22 mouse cellular contexts compared by ENCODE assay signal in genomic region chr11:90783537-90783936, GRCm38 (mm10).
DNase-seq lines count a peak whose midpoint lies in the region; ATAC-seq lines count a peak whose summit lies in the region.
"Had no signal": no experiment of that assay in that cellular context is flagged by ENCODE, and none has a peak within 500 bp of the region (broad histone marks: within the 10 kb centered on the region; RNA-seq: fewer than 3 reads in every experiment).

No protein-coding gene starts in this region.

- no peaks in the 10 kb centered on the region for H3K36me3 ChIP-seq in heart, embryonic 11.5 days (ENCODE audit: control insufficient read depth, insufficient read depth, low read length)
- H3K36me3 ChIP-seq in hindbrain, embryonic 11.5 days (ENCODE audit: control insufficient read depth, insufficient read depth, low read length): no peaks in the 10 kb centered on the region
- no peaks in the 10 kb centered on the region for H3K36me3 ChIP-seq in hindbrain, embryonic 10.5 days
- H3K36me3 ChIP-seq in liver, embryonic 11.5 days (ENCODE audit: control insufficient read depth, insufficient read depth, low read length): no peaks in the 10 kb centered on the region
- no peaks in the 10 kb centered on the region for H3K36me3 ChIP-seq in liver, embryonic 15.5 days (replicated peaks)
- H3K36me3 ChIP-seq: embryonic facial prominence, embryonic 13.5 days; liver, embryonic 13.5 days; lung, embryonic 15.5 days; midbrain, embryonic 15.5 days; neural tube, embryonic 12.5 days had no signal

- no peak overlapping the region for H3K9ac ChIP-seq in heart, embryonic 11.5 days (ENCODE audit: low read depth, low read length)
- H3K9ac ChIP-seq in hindbrain, embryonic 11.5 days (ENCODE audit: low read depth, low read length): no peak overlapping the region
- no peak overlapping the region for H3K9ac ChIP-seq in liver, embryonic 11.5 days (ENCODE audit: low read depth, low read length)
- H3K9ac ChIP-seq in liver, embryonic 15.5 days: no peak overlapping the region
- H3K9ac ChIP-seq: embryonic facial prominence, embryonic 13.5 days; forebrain, postnatal 0 days; hindbrain, embryonic 14.5 days; liver, embryonic 13.5 days; lung, embryonic 15.5 days; midbrain, embryonic 15.5 days; neural tube, embryonic 12.5 days had no signal

- H3K4me3 ChIP-seq in heart, embryonic 11.5 days (ENCODE audit: low read depth, low read length): no peak overlapping the region
- no peak overlapping the region for H3K4me3 ChIP-seq in hindbrain, embryonic 11.5 days (ENCODE audit: low read depth, low read length)
- no peak overlapping the region for H3K4me3 ChIP-seq in hindbrain, embryonic 10.5 days
- H3K4me3 ChIP-seq in liver, embryonic 11.5 days (ENCODE audit: low read depth, low read length): no peak overlapping the region
- no peak overlapping the region for H3K4me3 ChIP-seq in liver, embryonic 15.5 days (replicated peaks)
- H3K4me3 ChIP-seq: embryonic facial prominence, embryonic 13.5 days; erythroblast, embryonic 14.5 days; left cerebral cortex, adult 2 months; liver, embryonic 13.5 days; lung, embryonic 15.5 days; megakaryocyte, embryonic 14.5 days; midbrain, embryonic 15.5 days; neural tube, embryonic 12.5 days had no signal

- H3K9me3 ChIP-seq in heart, embryonic 11.5 days (replicated peaks; ENCODE audit: control insufficient read depth, low read length): no peaks in the 10 kb centered on the region
- H3K9me3 ChIP-seq in hindbrain, embryonic 11.5 days (ENCODE audit: control insufficient read depth, low read length): no peaks in the 10 kb centered on the region
- no peaks in the 10 kb centered on the region for H3K9me3 ChIP-seq in hindbrain, embryonic 10.5 days
- H3K9me3 ChIP-seq in liver, embryonic 11.5 days (ENCODE audit: control insufficient read depth, low read length): no peaks in the 10 kb centered on the region
- no peaks in the 10 kb centered on the region for H3K9me3 ChIP-seq in liver, embryonic 15.5 days (replicated peaks)
- H3K9me3 ChIP-seq: embryonic facial prominence, embryonic 13.5 days; liver, embryonic 13.5 days; lung, embryonic 15.5 days; megakaryocyte, embryonic 14.5 days; midbrain, embryonic 15.5 days; neural tube, embryonic 12.5 days had no signal

- H3K4me2 ChIP-seq in heart, embryonic 11.5 days: peak overlapping the region; percentile 32; the same call in 1 of the 2 replicates
- H3K4me2 ChIP-seq in hindbrain, embryonic 11.5 days (replicated peaks; ENCODE audit: low read depth, low read length): no peak overlapping the region
- H3K4me2 ChIP-seq in liver, embryonic 11.5 days: no peak overlapping the region
- H3K4me2 ChIP-seq in liver, embryonic 15.5 days: no peak overlapping the region
- H3K4me2 ChIP-seq: embryonic facial prominence, embryonic 13.5 days; hindbrain, embryonic 14.5 days; liver, embryonic 13.5 days; lung, embryonic 15.5 days; midbrain, embryonic 15.5 days; neural tube, embryonic 12.5 days had no signal

- no peaks in the 10 kb centered on the region for H3K27me3 ChIP-seq in heart, embryonic 11.5 days (ENCODE audit: control insufficient read depth, insufficient read depth, low read length)
- no peaks in the 10 kb centered on the region for H3K27me3 ChIP-seq in hindbrain, embryonic 11.5 days (ENCODE audit: control insufficient read depth, insufficient read depth, low read length)
- no peaks in the 10 kb centered on the region for H3K27me3 ChIP-seq in hindbrain, embryonic 10.5 days (ENCODE audit: insufficient read depth, poor library complexity, severe bottlenecking)
- H3K27me3 ChIP-seq in liver, embryonic 11.5 days (replicated peaks; ENCODE audit: control insufficient read depth, insufficient read depth, low read length): no peaks in the 10 kb centered on the region
- no peaks in the 10 kb centered on the region for H3K27me3 ChIP-seq in liver, embryonic 15.5 days
- H3K27me3 ChIP-seq: embryonic facial prominence, embryonic 13.5 days; liver, embryonic 13.5 days; lung, embryonic 15.5 days; megakaryocyte, embryonic 14.5 days; midbrain, embryonic 15.5 days; neural tube, embryonic 12.5 days had no signal

- no peak for ATAC-seq in heart, embryonic 11.5 days (replicated peaks; ENCODE audit: insufficient number of reproducible peaks, low FRiP score, low TSS enrichment)
- 0 out of 2 replicates have a peak, but pooled peaks have one; percentile 17 for ATAC-seq in hindbrain, embryonic 11.5 days (ENCODE audit: low FRiP score)
- ATAC-seq in liver, embryonic 11.5 days (replicated peaks; ENCODE audit: low FRiP score): peak; percentile 56; the same call in 1 of the 2 replicates
- peak; percentile 18; the same call in 1 of the 2 replicates for ATAC-seq in liver, embryonic 15.5 days (ENCODE audit: insufficient read depth)
- ATAC-seq: forebrain, postnatal 0 days; inflammation-experienced regulatory T-cells, adult 6 months; midbrain, embryonic 15.5 days had no signal

- H3K4me1 ChIP-seq in heart, embryonic 11.5 days (ENCODE audit: control insufficient read depth, insufficient read depth, low read length): no peaks in the 10 kb centered on the region
- H3K4me1 ChIP-seq in hindbrain, embryonic 11.5 days (replicated peaks; ENCODE audit: control insufficient read depth, insufficient read depth, low read length): no peaks in the 10 kb centered on the region
- no peaks in the 10 kb centered on the region for H3K4me1 ChIP-seq in hindbrain, embryonic 10.5 days (replicated peaks)
- no peaks in the 10 kb centered on the region for H3K4me1 ChIP-seq in liver, embryonic 11.5 days (replicated peaks; ENCODE audit: control insufficient read depth, insufficient read depth, low read length)
- H3K4me1 ChIP-seq in liver, embryonic 15.5 days (replicated peaks): no peaks in the 10 kb centered on the region
- H3K4me1 ChIP-seq: embryonic facial prominence, embryonic 13.5 days; liver, embryonic 13.5 days; lung, embryonic 15.5 days; midbrain, embryonic 15.5 days; neural tube, embryonic 12.5 days had no signal

- DNase-seq in heart, postnatal 4 days: no peak
- no peak for DNase-seq in hindbrain, embryonic 11.5 days (ENCODE audit: low spot score)
- DNase-seq in hindbrain, embryonic 10.5 days (ENCODE audit: low spot score): no peak
- no peak for DNase-seq in liver, embryonic 11.5 days (ENCODE audit: low spot score)
- no peak for DNase-seq in liver
- DNase-seq: cerebellum, adult 11 months; gastrocnemius, postnatal 25 days; liver, embryonic 13.5 days; thymus, adult 2 months had no signal

- H3K27ac ChIP-seq in heart, embryonic 11.5 days (ENCODE audit: low read depth, low read length): no peak overlapping the region
- no peak overlapping the region for H3K27ac ChIP-seq in hindbrain, embryonic 11.5 days (ENCODE audit: low read depth, low read length)
- H3K27ac ChIP-seq in hindbrain, embryonic 10.5 days: no peak overlapping the region
- no peak overlapping the region for H3K27ac ChIP-seq in liver, embryonic 11.5 days (ENCODE audit: low read depth, low read length)
- no peak overlapping the region for H3K27ac ChIP-seq in liver, embryonic 15.5 days (replicated peaks)
- H3K27ac ChIP-seq: embryonic facial prominence, embryonic 13.5 days; hindbrain, embryonic 14.5 days; left cerebral cortex, adult 2 months; liver, embryonic 13.5 days; lung, embryonic 15.5 days; midbrain, embryonic 15.5 days; neural tube, embryonic 12.5 days; stomach, postnatal 0 days had no signal

- WGBS in heart, embryonic 11.5 days (ENCODE audit: insufficient replicate concordance): 54% methylated on average over 8 of the region's 8 CpGs
- WGBS in hindbrain, embryonic 11.5 days: 85% methylated on average over 8 of the region's 8 CpGs
- 89% methylated on average over 8 of the region's 8 CpGs for WGBS in hindbrain, embryonic 10.5 days
- WGBS in liver, embryonic 11.5 days: 74% methylated on average over 8 of the region's 8 CpGs
- 60% methylated on average over 8 of the region's 8 CpGs for WGBS in liver, embryonic 15.5 days (ENCODE audit: insufficient replicate concordance)
